Mouse (Mus musculus): Measurements from ENCODE around the gene Ston1. TPM values are rescaled to one million over a fixed set of nuclear protein-coding genes. Genes with fewer than 3 reads are reported as not detected.

The Ston1 gene
- 1 to 10 TPM; 5.6 to 6.2 TPM for total RNA-seq (2021)
- long read RNA-seq, experiment 1, partial matches to known transcripts: 0 of 2 reads
- long read RNA-seq, experiment 1, other reads (novel, unspliced or antisense): 2 of 2 reads
- long read RNA-seq, experiment 2, partial matches to known transcripts: 0 of 1 reads
- long read RNA-seq, experiment 2, other reads (novel, unspliced or antisense): 1 of 1 reads

- DNase-seq (ENCODE audit: low spot score in 2 of 2): peak in 1 of 2 experiments; percentile 79
Observed at GRCm38 (mm10) chr17:88597222-88598055, at the start of gene Ston1. Ston1 (plus strand) TSS chr17:88597684.

- DNase-seq (ENCODE audit: low spot score in 2 of 2): no peak
Observed at GRCm38 (mm10) chr17:88549411-88550191, 47.9 kb upstream of the Ston1 start.

GRCm38 (mm10) chr17:88550351-88550750, 47.1 kb upstream of the Ston1 start:
- no peak for DNase-seq (ENCODE audit: low spot score in 2 of 2)

- no peak for DNase-seq (ENCODE audit: low spot score in 2 of 2)
Observed at GRCm38 (mm10) chr17:88550981-88551940, 46.2 kb upstream of the Ston1 start.

- no peak for DNase-seq (ENCODE audit: low spot score in 2 of 2)
Observed at GRCm38 (mm10) chr17:88552556-88552955, 44.9 kb upstream of the Ston1 start.

- no peak for DNase-seq (ENCODE audit: low spot score in 2 of 2)
Observed at GRCm38 (mm10) chr17:88553001-88553449, 44.5 kb upstream of the Ston1 start.

- DNase-seq (ENCODE audit: low spot score in 2 of 2): no peak
Observed at GRCm38 (mm10) chr17:88553473-88554087, 43.9 kb upstream of the Ston1 start.

GRCm38 (mm10) chr17:88556176-88556575, 41.3 kb upstream of the Ston1 start:
- no peak for DNase-seq (ENCODE audit: low spot score in 2 of 2)

- no peak for DNase-seq (ENCODE audit: low spot score in 2 of 2)
Observed at GRCm38 (mm10) chr17:88556688-88557087, 40.8 kb upstream of the Ston1 start.

- DNase-seq (ENCODE audit: low spot score in 2 of 2): peak; percentile 62 to 67
Observed at GRCm38 (mm10) chr17:88558168-88558842, 39.2 kb upstream of the Ston1 start.

GRCm38 (mm10) chr17:88563611-88564010, 33.9 kb upstream of the Ston1 start:
- no peak for DNase-seq (ENCODE audit: low spot score in 2 of 2)

- DNase-seq (ENCODE audit: low spot score in 2 of 2): no peak
Observed at GRCm38 (mm10) chr17:88569807-88570540, 27.5 kb upstream of the Ston1 start.

GRCm38 (mm10) chr17:88570784-88571183, 26.7 kb upstream of the Ston1 start:
- no peak for DNase-seq (ENCODE audit: low spot score in 2 of 2)

GRCm38 (mm10) chr17:88574811-88575210, 22.7 kb upstream of the Ston1 start:
- DNase-seq (ENCODE audit: low spot score in 2 of 2): no peak

- no peak for DNase-seq (ENCODE audit: low spot score in 2 of 2)
Observed at GRCm38 (mm10) chr17:88578522-88579242, 18.8 kb upstream of the Ston1 start.

GRCm38 (mm10) chr17:88580556-88580955, 16.9 kb upstream of the Ston1 start:
- DNase-seq (ENCODE audit: low spot score in 2 of 2): no peak

- DNase-seq (ENCODE audit: low spot score in 2 of 2): no peak
Observed at GRCm38 (mm10) chr17:88581511-88582021, 15.9 kb upstream of the Ston1 start.

- no peak for DNase-seq (ENCODE audit: low spot score in 2 of 2)
Observed at GRCm38 (mm10) chr17:88582999-88583398, 14.5 kb upstream of the Ston1 start.
